Mouse (Mus musculus) midbrain, embryonic 15.5 days (tissue): ENCODE data around the gene Adck2. TPM values are rescaled to one million over a fixed set of nuclear protein-coding genes. Genes with fewer than 3 reads are reported as not detected.
A peak's percentile ranks its signal among the peaks of the same experiment; 100 is the strongest.

ENCODE experiments used
- ATAC-seq: fragments of 200-750 bp; cut with Nextera tagmentation; replicated peaks from 2 replicates; pipeline ENCODE4 v1.8.0; 2017; ENCODE audit warnings: moderate TSS enrichment
- H3K27ac ChIP-seq: fragments of 300-500 bp; sonication (generic); 2 replicates; pipeline ENCODE4 v1.5.1; 2015; ENCODE audit warnings: mild to moderate bottlenecking, inconsistent platforms
- H3K27me3 ChIP-seq: fragments of 300-500 bp; sonication (generic); replicated peaks from 2 replicates; pipeline ENCODE4 v1.6.1; 2015; ENCODE audit warnings: inconsistent platforms
- H3K36me3 ChIP-seq: fragments of 300-500 bp; sonication (generic); replicated peaks from 2 replicates; pipeline ENCODE4 v1.6.1; 2015; ENCODE audit warnings: inconsistent platforms
- H3K4me1 ChIP-seq: fragments of 300-500 bp; sonication (generic); 2 replicates; pipeline ENCODE4 v1.6.1; 2015; ENCODE audit warnings: inconsistent platforms
- H3K4me2 ChIP-seq: fragments of 300-500 bp; sonication (generic); 2 replicates; pipeline ENCODE4 v1.6.1; 2015; ENCODE audit warnings: inconsistent platforms, mild to moderate bottlenecking, moderate library complexity
- H3K4me3 ChIP-seq: fragments of 300-500 bp; sonication (generic); 2 replicates; pipeline ENCODE4 v1.5.1; 2015; ENCODE audit warnings: mild to moderate bottlenecking, inconsistent platforms
- H3K9ac ChIP-seq: fragments of 300-500 bp; sonication (generic); 2 replicates; pipeline ENCODE4 v1.6.1; 2015; ENCODE audit warnings: mild to moderate bottlenecking, inconsistent platforms
- H3K9me3 ChIP-seq: fragments of 300-500 bp; sonication (generic); 2 replicates; pipeline ENCODE4 v1.6.1; 2016; ENCODE audit warnings: inconsistent platforms
- WGBS: fragments of 180-500 bp; shearing (Covaris S2); methylation state at CpG from one replicate; pipeline ENCODE4 v1.1.7; 2015; ENCODE audit warnings: mixed read lengths; 5-methylcytosine and 5-hydroxymethylcytosine counted together
- polyA plus RNA-seq: library from polyadenylated mRNA; unstranded; fragments of >200 nt; fragmentation: Nextera tagmentation; extraction: Ambion mirVana; gene quantifications from 2 replicates; pipeline ENCODE4 v1.2.1, GENCODE M21; 2015

The Adck2 gene
- polyA plus RNA-seq, 1 experiment from 2014 or later, result 53.6 TPM

DNA sequence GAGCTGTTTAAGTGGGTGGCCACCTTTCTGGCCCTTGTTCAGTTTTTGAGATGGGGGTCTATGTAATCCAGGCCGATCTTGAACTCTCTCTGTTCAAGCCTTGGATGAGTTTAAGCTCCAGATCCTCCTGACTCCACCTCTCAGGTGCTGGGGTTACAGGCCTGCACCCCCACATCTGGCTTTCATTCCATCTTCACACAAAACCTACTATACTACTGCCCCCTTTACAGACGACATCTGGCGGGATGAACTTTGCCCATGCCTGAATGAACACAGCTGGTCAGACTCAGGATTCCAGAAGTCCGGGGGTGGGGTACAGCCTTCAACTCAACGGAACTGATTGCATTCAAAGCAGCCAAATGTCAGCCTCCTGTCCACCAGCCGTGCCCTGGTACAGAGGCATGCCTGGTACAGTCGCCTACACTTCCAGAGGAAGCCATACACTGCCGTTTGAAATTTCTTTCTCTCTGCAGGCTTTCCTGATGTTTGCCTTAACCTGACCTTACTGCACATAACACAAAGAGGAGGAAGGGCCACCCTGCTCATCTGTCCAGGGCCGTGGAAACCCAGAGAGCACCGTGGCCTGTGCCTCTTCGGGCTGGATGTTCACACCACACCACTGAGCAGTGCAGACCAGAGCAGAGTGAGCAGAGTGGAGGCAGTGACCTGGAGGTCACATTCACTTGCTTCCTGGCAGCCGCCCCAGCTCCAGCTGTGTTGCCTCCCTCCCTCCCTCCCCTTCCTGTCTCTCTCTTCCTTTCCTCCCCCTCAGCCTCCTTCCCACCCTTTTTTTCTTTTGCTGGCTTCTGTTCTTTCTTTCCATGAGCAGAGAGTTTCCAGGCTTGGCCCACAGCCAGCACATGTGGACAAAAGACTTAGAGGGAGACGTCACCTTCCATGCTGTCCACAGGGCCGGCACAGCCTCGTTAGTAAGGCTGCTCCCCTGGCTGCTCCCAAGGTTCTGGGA is 30.8 kb upstream of the Adck2 start:
- Histone ChIP-seq H3K27ac (peak overlapping the region; percentile 71), H3K9me3 (no peaks in the 10 kb centered on the region), H3K27me3 (no peaks in the 10 kb centered on the region), H3K9ac (no peak overlapping the region), H3K4me3 (no peak overlapping the region), H3K36me3 (no peaks in the 10 kb centered on the region), H3K4me2 (peak overlapping the region; percentile 21; the same call in 1 of the 2 replicates), H3K4me1 (peaks cover 59% of the 10 kb centered on the region)
- 17% methylated on average over 15 of the region's 15 CpGs for WGBS
- ATAC-seq, result peak; percentile 77

DNA sequence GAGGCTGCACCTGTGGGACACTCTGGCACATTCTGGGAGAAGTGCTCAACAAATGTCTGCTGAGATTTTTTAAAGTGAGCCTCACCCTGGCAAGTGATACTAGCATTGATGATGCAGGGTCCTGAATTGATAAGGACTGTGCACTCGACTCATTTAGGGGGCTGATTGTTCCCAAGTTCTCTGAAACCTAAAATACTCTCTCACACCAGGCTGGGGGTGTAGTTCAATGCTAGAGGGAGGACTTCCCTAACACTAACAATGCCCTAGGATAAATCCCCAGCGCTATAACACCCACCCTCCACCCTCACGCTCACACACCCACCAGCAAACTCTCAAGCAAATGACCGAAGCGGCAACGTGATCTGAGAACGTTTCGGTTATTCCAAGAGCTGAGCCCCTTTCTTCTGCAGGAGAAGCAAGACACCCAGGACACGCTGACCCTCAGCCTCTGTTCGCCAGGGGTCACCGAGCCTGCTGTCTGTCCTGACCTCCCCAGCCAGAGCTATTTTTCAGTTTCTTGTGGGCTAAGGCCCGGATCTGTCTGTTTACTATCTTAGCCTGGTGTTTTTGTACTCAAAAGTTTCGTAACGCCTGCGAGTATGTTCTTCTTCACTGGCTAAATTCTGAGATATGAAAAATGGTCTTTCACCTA is 29.8 kb upstream of the Adck2 start:
- peak overlapping the region; percentile 71 for H3K27ac ChIP-seq
- 22% methylated on average over 15 of the region's 15 CpGs for WGBS
- H3K9me3 ChIP-seq, result no peaks in the 10 kb centered on the region
- no peak overlapping the region for H3K4me3 ChIP-seq
- H3K36me3 ChIP-seq, result no peaks in the 10 kb centered on the region
- H3K4me2 ChIP-seq, result no peak overlapping the region
- no peak overlapping the region for H3K9ac ChIP-seq
- peaks cover 54% of the 10 kb centered on the region for H3K4me1 ChIP-seq
- no peak for ATAC-seq
- H3K27me3 ChIP-seq, result no peaks in the 10 kb centered on the region

DNA sequence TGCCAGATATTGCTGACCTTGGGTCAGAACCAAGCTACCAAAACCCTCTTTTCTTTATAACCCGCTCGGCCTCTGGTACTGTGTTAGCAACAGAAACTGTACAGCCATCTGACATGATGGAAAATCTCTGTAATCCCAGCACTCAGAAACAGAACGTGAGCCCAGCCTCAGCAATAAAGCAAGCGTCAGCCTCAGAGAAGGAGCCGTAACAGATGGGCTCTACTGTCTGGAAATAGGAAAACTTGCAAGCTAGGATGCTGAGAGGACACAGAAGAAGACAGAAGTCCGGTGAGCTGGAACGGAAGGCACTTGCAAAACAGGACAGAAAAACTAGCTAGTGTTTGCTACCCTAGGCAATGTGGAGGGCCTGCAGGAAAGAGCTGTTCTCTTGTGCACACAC is 28.2 kb upstream of the Adck2 start:
- no peak overlapping the region for H3K9ac ChIP-seq
- H3K4me2 ChIP-seq, result no peak overlapping the region
- peaks cover 40% of the 10 kb centered on the region for H3K4me1 ChIP-seq
- H3K36me3 ChIP-seq, result no peaks in the 10 kb centered on the region
- no peaks in the 10 kb centered on the region for H3K27me3 ChIP-seq
- no peaks in the 10 kb centered on the region for H3K9me3 ChIP-seq
- no peak for ATAC-seq
- H3K27ac ChIP-seq, result 0 out of 2 replicates have a peak overlapping the region, but pooled peaks have one; percentile 4
- 85% methylated on average over 7 of the region's 7 CpGs for WGBS
- no peak overlapping the region for H3K4me3 ChIP-seq

GRCm38 (mm10) chr6:39548030-39548429 is 25.6 kb upstream of the Adck2 start:
- peaks cover 33% of the 10 kb centered on the region for H3K4me1 ChIP-seq

DNA sequence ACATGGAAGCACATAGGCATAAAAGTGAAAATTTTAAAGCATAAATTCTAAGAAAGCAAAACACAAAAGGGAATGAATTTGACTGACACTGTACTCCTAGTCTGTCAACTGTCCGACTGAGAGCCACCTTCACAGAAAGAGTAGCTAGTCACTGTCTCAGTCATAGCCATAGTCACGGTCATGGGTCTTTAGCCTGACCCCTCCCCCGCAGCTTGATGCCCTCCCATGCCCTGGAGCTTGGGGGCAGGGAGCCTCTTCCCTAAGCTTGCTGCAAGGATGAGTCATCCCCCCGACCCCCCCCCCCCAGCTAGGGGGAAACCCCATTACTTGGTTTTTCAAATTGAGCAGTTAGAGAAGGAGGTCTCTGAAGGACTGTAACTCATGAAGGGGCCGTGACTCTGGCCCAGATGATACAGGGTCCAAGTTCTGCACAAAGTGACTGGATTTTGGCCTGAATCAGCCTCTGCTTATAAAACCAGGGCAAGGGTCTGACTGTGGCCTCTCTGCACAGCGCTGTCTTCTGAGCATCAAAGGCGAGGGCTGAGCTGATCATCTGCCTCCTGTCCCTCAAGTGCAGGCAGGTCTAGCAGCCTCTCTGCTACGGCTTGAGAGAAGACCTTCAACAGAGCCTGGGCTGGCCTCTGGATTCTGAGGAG is 21.6 kb upstream of the Adck2 start:
- WGBS, result 62% methylated on average over 8 of the region's 8 CpGs
- H3K9ac ChIP-seq, result no peak overlapping the region

More at GRCm38 (mm10) chr6:39548030-39548429, 25.6 kb upstream of the Adck2 start:
- 75% methylated on average over 5 of the region's 5 CpGs for WGBS
- no peak overlapping the region for H3K4me3 ChIP-seq
- H3K9me3 ChIP-seq, result no peaks in the 10 kb centered on the region
- no peak for ATAC-seq
- H3K36me3 ChIP-seq, result no peaks in the 10 kb centered on the region
- no peaks in the 10 kb centered on the region for H3K27me3 ChIP-seq
- no peak overlapping the region for H3K4me2 ChIP-seq
- no peak overlapping the region for H3K9ac ChIP-seq
- H3K27ac ChIP-seq, result no peak overlapping the region

GRCm38 (mm10) chr6:39554888-39555647 is 18.6 kb upstream of the Adck2 start:
- Histone ChIP-seq H3K9ac (no peak overlapping the region; the same call in 1 of the 2 replicates), H3K36me3 (no peaks in the 10 kb centered on the region), H3K27ac (0 out of 2 replicates have a peak overlapping the region, but pooled peaks have one; percentile 2), H3K9me3 (no peaks in the 10 kb centered on the region), H3K4me3 (peak overlapping the region; percentile 61), H3K4me2 (peak overlapping the region; percentile 67), H3K4me1 (peaks cover 54% of the 10 kb centered on the region), H3K27me3 (no peaks in the 10 kb centered on the region)
- ATAC-seq, result no peak
- WGBS, result 49% methylated on average over 12 of the region's 12 CpGs

More for the DNA sequence above, 21.6 kb upstream of the Adck2 start:
- no peak for ATAC-seq
- Histone ChIP-seq H3K36me3 (no peaks in the 10 kb centered on the region), H3K4me1 (peaks cover 35% of the 10 kb centered on the region), H3K9me3 (no peaks in the 10 kb centered on the region), H3K27me3 (no peaks in the 10 kb centered on the region), H3K4me2 (no peak overlapping the region), H3K27ac (no peak overlapping the region), H3K4me3 (no peak overlapping the region)

DNA sequence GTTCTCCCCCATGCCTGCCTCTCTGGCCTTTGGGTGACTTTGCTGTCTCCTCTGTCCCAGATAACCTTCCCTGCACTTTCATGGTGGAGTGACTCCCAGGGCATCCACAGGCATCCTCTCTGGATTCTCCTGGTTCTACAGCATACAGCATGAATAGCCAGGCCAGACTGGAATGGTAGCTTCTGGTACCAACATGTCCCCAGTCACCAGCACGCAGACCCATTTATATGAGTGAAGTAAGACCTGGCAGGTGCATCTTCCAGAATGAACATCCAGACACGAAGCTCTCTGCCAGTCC is 18.1 kb upstream of the Adck2 start:
- H3K9ac ChIP-seq, result no peak overlapping the region; the same call in 1 of the 2 replicates
- H3K4me2 ChIP-seq, result peak overlapping the region; percentile 67
- peaks cover 54% of the 10 kb centered on the region for H3K4me1 ChIP-seq
- no peaks in the 10 kb centered on the region for H3K27me3 ChIP-seq
- peak overlapping the region; percentile 61 for H3K4me3 ChIP-seq
- no peaks in the 10 kb centered on the region for H3K36me3 ChIP-seq
- H3K9me3 ChIP-seq, result no peaks in the 10 kb centered on the region
- no peak overlapping the region for H3K27ac ChIP-seq
- 59% methylated on average over 2 of the region's 2 CpGs for WGBS
- ATAC-seq, result no peak

DNA sequence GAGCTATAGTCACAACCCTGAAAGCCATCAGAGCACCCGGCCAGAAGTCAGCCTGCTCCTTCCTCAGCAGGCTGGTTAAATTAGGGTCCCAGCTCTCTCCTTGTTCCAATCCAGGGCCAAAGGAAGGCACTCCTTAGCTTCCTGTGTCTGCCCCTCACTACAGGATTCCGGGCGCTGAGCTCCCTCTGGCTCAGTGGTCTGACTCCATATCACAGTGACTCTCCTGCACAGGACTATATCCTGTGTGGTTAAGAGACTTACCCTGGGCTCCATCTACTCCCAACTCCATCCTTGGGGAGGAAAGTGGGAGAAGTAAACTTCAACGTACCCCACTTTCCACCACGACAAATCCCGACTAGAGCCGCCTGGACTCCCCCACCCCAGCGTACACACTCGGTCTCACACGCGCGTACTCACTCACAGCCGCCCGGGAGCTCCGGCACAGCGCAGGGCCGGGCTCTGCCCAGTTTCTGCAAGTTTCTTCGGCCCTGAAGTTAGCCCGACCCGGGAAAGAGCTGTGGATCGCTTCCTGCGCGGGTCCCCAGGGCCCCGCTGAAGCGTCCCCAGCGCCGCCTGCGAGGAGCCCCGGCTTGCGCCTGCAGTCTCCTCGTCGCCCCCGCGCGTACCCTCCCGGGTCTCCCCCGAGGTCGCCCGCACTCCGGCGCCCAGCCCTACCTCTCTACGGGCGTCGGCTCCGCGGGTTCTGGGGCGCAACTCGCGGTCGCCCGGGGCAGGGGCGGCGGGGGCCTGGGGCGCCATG is 16.6 kb upstream of the Adck2 start:
- Histone ChIP-seq H3K27me3 (no peaks in the 10 kb centered on the region), H3K4me2 (peak overlapping the region; percentile 67), H3K4me3 (peak overlapping the region; percentile 61), H3K27ac (peak overlapping the region; percentile 94), H3K4me1 (peaks cover 53% of the 10 kb centered on the region), H3K9ac (peak overlapping the region; percentile 60), H3K36me3 (no peaks in the 10 kb centered on the region), H3K9me3 (no peaks in the 10 kb centered on the region)
- under 1% methylated on average over 53 of the region's 54 CpGs for WGBS
- peak; percentile 62 for ATAC-seq

DNA sequence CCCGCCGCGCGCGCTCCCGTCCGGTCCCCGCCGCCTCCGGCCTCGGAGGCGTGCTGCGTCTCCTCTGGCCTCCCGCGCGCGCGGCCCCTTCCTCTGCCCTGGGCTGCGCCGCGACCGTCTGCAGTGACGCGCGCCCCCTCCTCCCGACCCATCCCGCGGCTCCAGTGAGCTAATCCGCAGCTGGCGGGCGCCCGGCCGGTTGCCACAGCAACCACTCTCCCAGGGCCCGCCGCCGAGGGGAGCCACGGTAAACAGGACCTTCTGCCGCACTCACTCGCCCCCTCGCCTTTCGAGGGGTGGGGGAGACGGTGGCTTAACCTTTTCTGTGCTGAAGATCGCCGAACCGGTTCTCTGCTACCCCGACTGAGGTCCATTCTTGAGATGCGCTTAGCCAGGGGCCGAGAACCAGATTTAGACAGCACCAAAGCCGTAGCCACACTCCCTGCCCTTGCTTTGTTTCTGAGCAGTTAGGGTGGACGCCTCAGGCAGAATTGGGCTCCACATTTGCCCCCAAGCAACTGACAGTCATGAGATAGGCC is 15.9 kb upstream of the Adck2 start, which contains the start of gene Dennd2a:
Dennd2a (minus strand) TSS at position 145 of the 539 bp plus-strand sequence.
- peak within 1 kb of the TSS; percentile 61 for H3K4me3 ChIP-seq
- no peaks in the 10 kb centered on the region for H3K9me3 ChIP-seq
- H3K27me3 ChIP-seq, result no peaks in the 10 kb centered on the region
- ATAC-seq, result peak; percentile 95
- H3K27ac ChIP-seq, result peak within 1 kb of the TSS; percentile 94
- peaks cover 52% of the 10 kb centered on the region for H3K4me1 ChIP-seq
- H3K36me3 ChIP-seq, result no peaks in the 10 kb centered on the region
- peak within 1 kb of the TSS; percentile 67 for H3K4me2 ChIP-seq
- H3K9ac ChIP-seq, result peak within 1 kb of the TSS; percentile 60
- WGBS, result under 1% methylated on average over 33 of the region's 50 CpGs

- Histone ChIP-seq H3K27ac (no peak overlapping the region; the same call in 1 of the 2 replicates), H3K27me3 (no peaks in the 10 kb centered on the region), H3K4me3 (no peak overlapping the region), H3K36me3 (no peaks in the 10 kb centered on the region), H3K4me2 (no peak overlapping the region), H3K9me3 (no peaks in the 10 kb centered on the region), H3K4me1 (peaks cover 49% of the 10 kb centered on the region), H3K9ac (no peak overlapping the region)
- 36% methylated on average over 6 of the region's 6 CpGs for WGBS
- no peak for ATAC-seq
Measured at GRCm38 (mm10) chr6:39559276-39559939, 14.3 kb upstream of the Adck2 start.
